Mouse (Mus musculus) midbrain, embryonic 15.5 days (tissue): Measurements from ENCODE around the gene Ppif. TPM values are rescaled to one million over a fixed set of nuclear protein-coding genes. Genes with fewer than 3 reads are reported as not detected.

Experiments
- ATAC-seq: fragments of 200-750 bp; cut with Nextera tagmentation; replicated peaks from 2 replicates; pipeline ENCODE4 v1.8.0; 2017; ENCODE audit warnings: moderate TSS enrichment
- H3K27ac ChIP-seq: fragments of 300-500 bp; sonication (generic); 2 replicates; pipeline ENCODE4 v1.5.1; 2015; ENCODE audit warnings: mild to moderate bottlenecking, inconsistent platforms
- H3K27me3 ChIP-seq: fragments of 300-500 bp; sonication (generic); replicated peaks from 2 replicates; pipeline ENCODE4 v1.6.1; 2015; ENCODE audit warnings: inconsistent platforms
- H3K36me3 ChIP-seq: fragments of 300-500 bp; sonication (generic); replicated peaks from 2 replicates; pipeline ENCODE4 v1.6.1; 2015; ENCODE audit warnings: inconsistent platforms
- H3K4me1 ChIP-seq: fragments of 300-500 bp; sonication (generic); 2 replicates; pipeline ENCODE4 v1.6.1; 2015; ENCODE audit warnings: inconsistent platforms
- H3K4me2 ChIP-seq: fragments of 300-500 bp; sonication (generic); 2 replicates; pipeline ENCODE4 v1.6.1; 2015; ENCODE audit warnings: inconsistent platforms, mild to moderate bottlenecking, moderate library complexity
- H3K4me3 ChIP-seq: fragments of 300-500 bp; sonication (generic); 2 replicates; pipeline ENCODE4 v1.5.1; 2015; ENCODE audit warnings: mild to moderate bottlenecking, inconsistent platforms
- H3K9ac ChIP-seq: fragments of 300-500 bp; sonication (generic); 2 replicates; pipeline ENCODE4 v1.6.1; 2015; ENCODE audit warnings: mild to moderate bottlenecking, inconsistent platforms
- H3K9me3 ChIP-seq: fragments of 300-500 bp; sonication (generic); 2 replicates; pipeline ENCODE4 v1.6.1; 2016; ENCODE audit warnings: inconsistent platforms
- WGBS: fragments of 180-500 bp; shearing (Covaris S2); methylation state at CpG from one replicate; pipeline ENCODE4 v1.1.7; 2015; ENCODE audit warnings: mixed read lengths; 5-methylcytosine and 5-hydroxymethylcytosine counted together
- polyA plus RNA-seq: library from polyadenylated mRNA; unstranded; fragments of >200 nt; fragmentation: Nextera tagmentation; extraction: Ambion mirVana; gene quantifications from 2 replicates; pipeline ENCODE4 v1.2.1, GENCODE M21; 2015

Gene Ppif
- polyA plus RNA-seq, 1 experiment from 2014 or later: 30.6 TPM

- H3K36me3 ChIP-seq: no peaks in the 10 kb centered on the region
- no peak overlapping the region for H3K4me2 ChIP-seq
- H3K9me3 ChIP-seq: no peaks in the 10 kb centered on the region
- 0 out of 2 replicates have a peak, but pooled peaks have one; percentile 25 for ATAC-seq
- 61% methylated on average over 5 of the region's 5 CpGs for WGBS
- no peaks in the 10 kb centered on the region for H3K4me1 ChIP-seq
- H3K27me3 ChIP-seq: no peaks in the 10 kb centered on the region
- H3K4me3 ChIP-seq: no peak overlapping the region
- H3K27ac ChIP-seq: no peak overlapping the region
- H3K9ac ChIP-seq: no peak overlapping the region
These were observed 13.8 kb downstream of the Ppif start for GRCm38 (mm10) chr14:25707691-25708181.

DNA sequence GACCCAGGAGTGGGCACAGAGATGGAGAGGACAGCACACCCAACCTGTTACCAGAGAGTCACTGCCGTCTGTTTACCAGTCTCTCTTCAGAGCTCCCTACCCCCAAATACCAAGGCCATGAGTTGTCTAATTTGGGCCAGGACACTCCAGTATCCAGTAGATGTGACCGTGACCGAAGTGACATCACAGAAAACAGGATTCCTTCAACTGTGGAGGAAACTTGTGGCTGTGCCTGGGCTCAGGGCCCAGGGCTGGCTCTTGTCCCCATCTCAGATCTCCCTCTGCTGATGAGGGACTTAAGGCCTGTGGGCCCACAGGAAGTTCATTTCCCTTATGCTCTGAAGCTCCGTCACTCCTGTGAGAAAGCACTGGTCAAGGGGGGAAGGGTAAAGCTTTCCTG lies 14.5 kb downstream of the Ppif start:
- H3K36me3 ChIP-seq: no peaks in the 10 kb centered on the region
- H3K4me1 ChIP-seq: no peaks in the 10 kb centered on the region
- H3K4me2 ChIP-seq: no peak overlapping the region
- H3K27me3 ChIP-seq: no peaks in the 10 kb centered on the region
- 74% methylated on average over 4 of the region's 4 CpGs for WGBS
- ATAC-seq: no peak
- no peak overlapping the region for H3K4me3 ChIP-seq
- H3K27ac ChIP-seq: no peak overlapping the region
- H3K9ac ChIP-seq: no peak overlapping the region
- no peaks in the 10 kb centered on the region for H3K9me3 ChIP-seq

- Histone ChIP-seq H3K4me1 (no peaks in the 10 kb centered on the region; the same call in 1 of the 2 replicates), H3K9ac (no peak overlapping the region), H3K27ac (no peak overlapping the region), H3K27me3 (no peaks in the 10 kb centered on the region), H3K4me2 (no peak overlapping the region), H3K4me3 (no peak overlapping the region), H3K9me3 (no peaks in the 10 kb centered on the region), H3K36me3 (no peaks in the 10 kb centered on the region)
- WGBS: 94% methylated on average over 2 of the region's 2 CpGs
- ATAC-seq: no peak
These were observed 15.0 kb downstream of the Ppif start for GRCm38 (mm10) chr14:25708917-25709316.

DNA sequence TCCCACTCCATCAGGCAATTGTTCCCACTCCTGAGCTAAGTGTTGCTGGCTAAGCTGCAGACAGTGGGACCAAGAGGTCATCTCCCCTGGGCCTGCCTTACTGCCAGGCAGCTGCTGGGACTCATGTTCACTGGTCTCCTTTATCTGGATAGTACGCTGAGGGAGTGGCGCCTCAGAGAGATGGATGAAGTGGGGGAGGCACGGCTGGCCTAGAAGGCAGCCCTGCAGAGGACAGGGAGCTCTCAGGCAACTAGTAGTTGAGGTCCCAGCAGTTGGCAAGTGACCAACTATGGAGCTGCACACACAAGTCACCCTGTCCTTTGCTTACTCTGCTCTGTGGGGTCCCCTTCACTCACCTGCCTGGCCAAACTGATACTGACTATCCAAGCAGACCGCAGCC lies 16.1 kb downstream of the Ppif start:
- H3K27me3 ChIP-seq: no peaks in the 10 kb centered on the region
- H3K36me3 ChIP-seq: no peaks in the 10 kb centered on the region
- no peak overlapping the region for H3K4me2 ChIP-seq
- no peaks in the 10 kb centered on the region; the same call in 1 of the 2 replicates for H3K4me1 ChIP-seq
- ATAC-seq: no peak
- H3K4me3 ChIP-seq: no peak overlapping the region
- H3K27ac ChIP-seq: no peak overlapping the region
- 79% methylated on average over 4 of the region's 4 CpGs for whole genome bisulfite sequencing
- no peaks in the 10 kb centered on the region for H3K9me3 ChIP-seq
- H3K9ac ChIP-seq: no peak overlapping the region

- no peaks in the 10 kb centered on the region for H3K36me3 ChIP-seq
- no peak overlapping the region for H3K9ac ChIP-seq
- no peak overlapping the region for H3K4me3 ChIP-seq
- H3K27me3 ChIP-seq: no peaks in the 10 kb centered on the region
- no peaks in the 10 kb centered on the region for H3K9me3 ChIP-seq
- no peak for ATAC-seq
- no peaks in the 10 kb centered on the region; the same call in 1 of the 2 replicates for H3K4me1 ChIP-seq
- no peak overlapping the region for H3K4me2 ChIP-seq
- WGBS: 64% methylated on average over 4 of the region's 4 CpGs
- H3K27ac ChIP-seq: no peak overlapping the region
These were observed 16.7 kb downstream of the Ppif start for GRCm38 (mm10) chr14:25710681-25711080.

GRCm38 (mm10) chr14:25711177-25711576 lies 17.2 kb downstream of the Ppif start:
- no peak for ATAC-seq
- H3K27ac ChIP-seq: no peak overlapping the region
- 47% methylated on average over 7 of the region's 7 CpGs for WGBS
- H3K36me3 ChIP-seq: no peaks in the 10 kb centered on the region
- no peak overlapping the region for H3K9ac ChIP-seq
- H3K4me3 ChIP-seq: no peak overlapping the region
- no peak overlapping the region for H3K4me2 ChIP-seq
- H3K4me1 ChIP-seq: no peaks in the 10 kb centered on the region; the same call in 1 of the 2 replicates
- no peaks in the 10 kb centered on the region for H3K27me3 ChIP-seq
- H3K9me3 ChIP-seq: no peaks in the 10 kb centered on the region

GRCm38 (mm10) chr14:25711602-25712001 lies 17.6 kb downstream of the Ppif start:
- Histone ChIP-seq H3K27me3 (no peaks in the 10 kb centered on the region), H3K4me3 (no peak overlapping the region), H3K36me3 (no peaks in the 10 kb centered on the region), H3K9ac (no peak overlapping the region), H3K4me1 (no peaks in the 10 kb centered on the region; the same call in 1 of the 2 replicates), H3K4me2 (no peak overlapping the region), H3K9me3 (no peaks in the 10 kb centered on the region), H3K27ac (no peak overlapping the region)
- WGBS: 68% methylated on average over 8 of the region's 8 CpGs
- no peak for ATAC-seq

GRCm38 (mm10) chr14:25713443-25713842 lies 19.5 kb downstream of the Ppif start:
- Histone ChIP-seq H3K9ac (no peak overlapping the region), H3K36me3 (no peaks in the 10 kb centered on the region), H3K27ac (no peak overlapping the region), H3K9me3 (no peaks in the 10 kb centered on the region), H3K27me3 (no peaks in the 10 kb centered on the region), H3K4me2 (no peak overlapping the region), H3K4me3 (no peak overlapping the region), H3K4me1 (no peaks in the 10 kb centered on the region; the same call in 1 of the 2 replicates)
- peak; percentile 74 for ATAC-seq
- 12% methylated on average over 4 of the region's 4 CpGs for WGBS

DNA sequence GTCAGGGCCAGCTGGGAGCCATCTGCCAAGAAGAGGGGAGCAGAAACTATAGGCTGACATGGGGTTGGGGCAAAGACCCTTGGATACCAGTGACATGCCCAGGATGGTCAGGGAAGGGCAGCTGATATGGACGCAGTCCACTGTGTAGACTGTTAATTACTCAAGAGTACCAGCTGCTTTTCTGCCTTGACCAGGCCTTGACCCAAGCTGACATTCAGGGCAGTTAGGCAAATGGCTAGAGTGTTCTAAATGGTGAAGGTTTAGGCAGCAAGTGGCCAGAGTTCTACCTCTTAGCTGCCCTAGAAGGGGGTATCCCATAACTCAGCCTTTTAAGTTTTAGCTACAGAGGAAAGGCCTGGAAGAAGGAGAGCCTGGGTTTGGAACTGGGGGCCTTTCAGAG lies 22.6 kb downstream of the Ppif start:
- no peaks in the 10 kb centered on the region for H3K9me3 ChIP-seq
- H3K9ac ChIP-seq: no peak overlapping the region
- no peak overlapping the region for H3K4me3 ChIP-seq
- H3K4me1 ChIP-seq: no peaks in the 10 kb centered on the region; the same call in 1 of the 2 replicates
- 92% methylated on average over 1 of the region's 1 CpGs for WGBS
- ATAC-seq: no peak
- no peak overlapping the region for H3K4me2 ChIP-seq
- H3K27ac ChIP-seq: no peak overlapping the region
- H3K27me3 ChIP-seq: no peaks in the 10 kb centered on the region
- no peaks in the 10 kb centered on the region for H3K36me3 ChIP-seq

GRCm38 (mm10) chr14:25717718-25718117 lies 23.8 kb downstream of the Ppif start:
- Histone ChIP-seq H3K4me1 (peaks cover 6% of the 10 kb centered on the region; the same call in 1 of the 2 replicates), H3K4me3 (no peak overlapping the region), H3K4me2 (no peak overlapping the region), H3K9ac (no peak overlapping the region), H3K9me3 (no peaks in the 10 kb centered on the region), H3K36me3 (no peaks in the 10 kb centered on the region), H3K27me3 (no peaks in the 10 kb centered on the region), H3K27ac (no peak overlapping the region)
- ATAC-seq: no peak
- WGBS: 89% methylated on average over 8 of the region's 8 CpGs

DNA sequence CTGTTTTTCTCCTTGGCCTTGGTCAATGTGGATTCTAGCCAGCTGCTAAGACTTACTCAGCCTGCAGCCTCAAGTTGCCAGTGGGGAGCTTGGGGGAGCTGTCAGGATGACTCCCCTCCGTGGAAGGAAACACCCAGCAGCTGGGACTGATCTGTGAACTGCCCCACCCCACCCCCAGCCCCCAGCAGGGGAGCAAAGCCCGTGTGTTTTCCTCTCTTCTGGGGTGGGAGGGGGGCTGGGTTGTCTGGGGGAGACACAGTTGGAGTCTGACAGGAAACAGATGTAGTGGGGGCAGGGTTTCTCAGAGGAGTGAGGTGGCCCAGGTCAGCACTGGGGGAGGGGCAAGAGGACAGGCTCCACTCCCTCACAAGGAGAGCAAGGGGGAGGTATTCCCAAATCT lies 24.5 kb downstream of the Ppif start:
- WGBS: 5% methylated on average over 2 of the region's 2 CpGs
- Histone ChIP-seq H3K4me1 (peaks cover 6% of the 10 kb centered on the region; the same call in 1 of the 2 replicates), H3K9ac (no peak overlapping the region), H3K27me3 (no peaks in the 10 kb centered on the region), H3K4me2 (no peak overlapping the region), H3K27ac (no peak overlapping the region), H3K36me3 (no peaks in the 10 kb centered on the region), H3K9me3 (no peaks in the 10 kb centered on the region), H3K4me3 (no peak overlapping the region)
- ATAC-seq: no peak

DNA sequence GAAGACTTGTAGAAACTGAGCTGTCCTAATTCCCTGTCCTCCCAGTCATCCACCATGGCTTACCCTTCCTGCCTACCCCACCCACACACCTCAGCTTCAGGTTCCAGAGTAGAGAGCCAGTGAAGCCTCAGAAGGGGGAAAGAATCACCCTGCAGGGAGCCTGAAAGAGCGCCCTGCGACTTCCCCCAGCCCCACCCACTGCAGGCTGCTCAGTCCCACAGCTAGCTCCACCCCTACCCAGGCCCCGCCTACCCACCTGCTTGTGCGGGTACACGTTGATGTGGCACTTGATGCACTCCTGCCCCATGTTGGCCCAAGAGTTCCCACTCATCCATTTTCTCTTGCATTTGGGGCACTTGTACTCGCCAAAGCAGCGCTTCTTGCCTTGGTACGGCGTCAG lies 25.4 kb downstream of the Ppif start:
- H3K27ac ChIP-seq: no peak overlapping the region
- ATAC-seq: no peak
- peaks cover 7% of the 10 kb centered on the region; the same call in 1 of the 2 replicates for H3K4me1 ChIP-seq
- no peak overlapping the region for H3K4me3 ChIP-seq
- H3K36me3 ChIP-seq: no peaks in the 10 kb centered on the region
- no peak overlapping the region for H3K4me2 ChIP-seq
- no peak overlapping the region for H3K9ac ChIP-seq
- H3K27me3 ChIP-seq: no peaks in the 10 kb centered on the region
- 56% methylated on average over 9 of the region's 9 CpGs for WGBS
- no peaks in the 10 kb centered on the region for H3K9me3 ChIP-seq

- WGBS: 91% methylated on average over 5 of the region's 5 CpGs
- Histone ChIP-seq H3K36me3 (no peaks in the 10 kb centered on the region), H3K4me1 (peaks cover 13% of the 10 kb centered on the region; the same call in 1 of the 2 replicates), H3K9me3 (no peaks in the 10 kb centered on the region), H3K27ac (no peak overlapping the region), H3K4me3 (no peak overlapping the region), H3K27me3 (no peaks in the 10 kb centered on the region), H3K4me2 (no peak overlapping the region), H3K9ac (no peak overlapping the region)
- no peak for ATAC-seq
These were observed 27.2 kb downstream of the Ppif start for GRCm38 (mm10) chr14:25720962-25721707.
